Mouse (Mus musculus): ENCODE results near the gene Stk11ip. TPM values are rescaled to one million over a fixed set of nuclear protein-coding genes. Genes with fewer than 3 reads are reported as not detected.

Gene Stk11ip
- total and polyA plus RNA-seq, 3 experiments = 7.3 to 19.8 (median 7.7) TPM

- 88% methylated on average over 3 of the region's 3 CpGs for WGBS
- Histone ChIP-seq H3K9ac (ENCODE audit: low read depth, low read length) (no peak overlapping the region), H3K4me3 (no peak overlapping the region), H3K27me3 (ENCODE audit: control insufficient read depth, insufficient read depth, low read length) (0 out of 2 replicates have a peak, but pooled peaks cover 2% of the 10 kb centered on the region), H3K79me2 (replicated peaks; ENCODE audit: control insufficient read depth, insufficient read depth, low read length) (no peaks in the 10 kb centered on the region), H3K27ac (peak overlapping the region; percentile 75), H3K36me3 (ENCODE audit: control insufficient read depth, insufficient read depth, low read length) (no peaks in the 10 kb centered on the region), H3K4me1 (ENCODE audit: control insufficient read depth, insufficient read depth, low read length) (peaks cover 4% of the 10 kb centered on the region)
- DNase-seq = no peak
- TF ChIP-seq POLR2A (IDR thresholded peaks at IDR 0.05; ENCODE audit: insufficient read depth, low read depth, low read length) (no peak), EP300 (IDR thresholded peaks at IDR 0.05; ENCODE audit: insufficient read depth, low read depth, low read length) (no peak), CTCF (IDR thresholded peaks at IDR 0.05) (no peak)
- intact Hi-C loops (cut with DNase I) = loop anchor here (2.0 to 5.0 kb wide), 2 partner anchors 41 to 49 kb away; partner anchors contain the start of genes Inha and Obsl1
These were observed 26.8 kb downstream of the Stk11ip start for GRCm38 (mm10) chr1:75548083-75548482.

- no peaks in the 10 kb centered on the region for H3K36me3 ChIP-seq (ENCODE audit: control insufficient read depth, insufficient read depth, low read length)
- DNase-seq = no peak
- H3K9ac ChIP-seq (ENCODE audit: low read depth, low read length) = no peak overlapping the region
- no peaks in the 10 kb centered on the region for H3K79me2 ChIP-seq (replicated peaks; ENCODE audit: control insufficient read depth, insufficient read depth, low read length)
- WGBS = 69% methylated on average over 17 of the region's 17 CpGs
- peaks cover 4% of the 10 kb centered on the region for H3K4me1 ChIP-seq (ENCODE audit: control insufficient read depth, insufficient read depth, low read length)
- 0 out of 2 replicates have a peak, but pooled peaks cover 2% of the 10 kb centered on the region for H3K27me3 ChIP-seq (ENCODE audit: control insufficient read depth, insufficient read depth, low read length)
- TF ChIP-seq EP300 (IDR thresholded peaks at IDR 0.05; ENCODE audit: insufficient read depth, low read depth, low read length) (no peak), CTCF (IDR thresholded peaks at IDR 0.05) (no peak), POLR2A (IDR thresholded peaks at IDR 0.05; ENCODE audit: insufficient read depth, low read depth, low read length) (no peak)
- H3K4me3 ChIP-seq = no peak overlapping the region
- intact Hi-C loops (cut with DNase I) = loop anchor here (2.0 to 5.0 kb wide), 2 partner anchors 42 to 48 kb away; partner anchors contain the start of genes Inha and Obsl1
- H3K27ac ChIP-seq = peak overlapping the region; percentile 75
These were observed 27.5 kb downstream of the Stk11ip start for GRCm38 (mm10) chr1:75548871-75549270.

GRCm38 (mm10) chr1:75549289-75550279 lies 28.3 kb downstream of the Stk11ip start:
- peak; percentile 67 to 84 for DNase-seq
- Histone ChIP-seq H3K4me3 (peak overlapping the region; percentile 33), H3K79me2 (replicated peaks; ENCODE audit: control insufficient read depth, insufficient read depth, low read length) (no peaks in the 10 kb centered on the region), H3K27ac (peak overlapping the region; percentile 95), H3K27me3 (ENCODE audit: control insufficient read depth, insufficient read depth, low read length) (0 out of 2 replicates have a peak, but pooled peaks cover 2% of the 10 kb centered on the region), H3K36me3 (ENCODE audit: control insufficient read depth, insufficient read depth, low read length) (no peaks in the 10 kb centered on the region), H3K4me1 (ENCODE audit: control insufficient read depth, insufficient read depth, low read length) (peaks cover 4% of the 10 kb centered on the region), H3K9ac (ENCODE audit: low read depth, low read length) (peak overlapping the region; percentile 52)
- TF ChIP-seq EP300 (IDR thresholded peaks at IDR 0.05; ENCODE audit: insufficient read depth, low read depth, low read length) = peak; percentile 96
- TF ChIP-seq POLR2A (IDR thresholded peaks at IDR 0.05; ENCODE audit: insufficient read depth, low read depth, low read length) = no peak; the same call in 1 of the 2 replicates
- TF ChIP-seq CTCF (IDR thresholded peaks at IDR 0.05) = peak; percentile 34
- WGBS = 37% methylated on average over 17 of the region's 17 CpGs
- intact Hi-C loops (cut with DNase I) = loop anchor here (2.0 to 5.0 kb wide), 2 partner anchors 42 to 47 kb away; partner anchors contain the start of genes Inha and Obsl1

GRCm38 (mm10) chr1:75550586-75550985 lies 29.3 kb downstream of the Stk11ip start:
- intact Hi-C loops (cut with DNase I) = no loop called here
- H3K36me3 ChIP-seq (ENCODE audit: control insufficient read depth, insufficient read depth, low read length) = no peaks in the 10 kb centered on the region

GRCm38 (mm10) chr1:75555680-75556079 lies 34.4 kb downstream of the Stk11ip start:
- no peak for DNase-seq
- Histone ChIP-seq H3K27ac (peak overlapping the region; percentile 33; the same call in 1 of the 2 replicates), H3K27me3 (ENCODE audit: control insufficient read depth, insufficient read depth, low read length) (no peaks in the 10 kb centered on the region), H3K79me2 (replicated peaks; ENCODE audit: control insufficient read depth, insufficient read depth, low read length) (no peaks in the 10 kb centered on the region), H3K9ac (ENCODE audit: low read depth, low read length) (no peak overlapping the region), H3K4me1 (ENCODE audit: control insufficient read depth, insufficient read depth, low read length) (peaks cover 3% of the 10 kb centered on the region; the same call in 1 of the 2 replicates), H3K36me3 (ENCODE audit: control insufficient read depth, insufficient read depth, low read length) (no peaks in the 10 kb centered on the region), H3K4me3 (no peak overlapping the region)
- WGBS = 64% methylated on average over 7 of the region's 7 CpGs
- intact Hi-C loops (cut with DNase I) = loop anchor here (5.0 kb wide), 1 partner anchor 78 kb away; the partner anchor contains the start of genes Chpf and Tmem198
- TF ChIP-seq POLR2A (IDR thresholded peaks at IDR 0.05; ENCODE audit: insufficient read depth, low read depth, low read length) (no peak), EP300 (IDR thresholded peaks at IDR 0.05; ENCODE audit: insufficient read depth, low read depth, low read length) (no peak), CTCF (IDR thresholded peaks at IDR 0.05) (no peak)

More at GRCm38 (mm10) chr1:75550586-75550985, 29.3 kb downstream of the Stk11ip start:
- peaks cover 4% of the 10 kb centered on the region for H3K4me1 ChIP-seq (ENCODE audit: control insufficient read depth, insufficient read depth, low read length)
- no peak for TF ChIP-seq EP300 (IDR thresholded peaks at IDR 0.05; ENCODE audit: insufficient read depth, low read depth, low read length)
- no peak for TF ChIP-seq POLR2A (IDR thresholded peaks at IDR 0.05; ENCODE audit: insufficient read depth, low read depth, low read length)
- TF ChIP-seq CTCF (IDR thresholded peaks at IDR 0.05) = no peak
- H3K27me3 ChIP-seq (ENCODE audit: control insufficient read depth, insufficient read depth, low read length) = 0 out of 2 replicates have a peak, but pooled peaks cover 2% of the 10 kb centered on the region
- peak overlapping the region; percentile 52 for H3K9ac ChIP-seq (ENCODE audit: low read depth, low read length)
- H3K79me2 ChIP-seq (replicated peaks; ENCODE audit: control insufficient read depth, insufficient read depth, low read length) = no peaks in the 10 kb centered on the region
- 63% methylated on average over 15 of the region's 15 CpGs for WGBS
- H3K4me3 ChIP-seq = peak overlapping the region; percentile 33
- H3K27ac ChIP-seq = peak overlapping the region; percentile 95
- no peak for DNase-seq
